Mouse (Mus musculus): ENCODE measurements around the gene Cacna1c. TPM values are rescaled to one million over a fixed set of nuclear protein-coding genes. Genes with fewer than 3 reads are reported as not detected.

Gene Cacna1c
- total RNA-seq, 2 experiments from 2014 or later: 73.0 to 73.5 TPM

- no peak for DNase-seq (ENCODE audit: low spot score in 2 of 2)
Measured at GRCm38 (mm10) chr6:118864696-118865620, 331.3 kb downstream of the Cacna1c start.

- DNase-seq (ENCODE audit: low spot score in 2 of 2): no peak
Measured at GRCm38 (mm10) chr6:118862727-118863126, 333.5 kb downstream of the Cacna1c start.

GRCm38 (mm10) chr6:118862091-118862490 is 334.1 kb downstream of the Cacna1c start:
- DNase-seq (ENCODE audit: low spot score in 2 of 2): no peak

GRCm38 (mm10) chr6:118858431-118858830 is 337.8 kb downstream of the Cacna1c start:
- DNase-seq (ENCODE audit: low spot score in 2 of 2): no peak

GRCm38 (mm10) chr6:118852131-118852530 is 344.1 kb downstream of the Cacna1c start:
- no peak for DNase-seq (ENCODE audit: low spot score in 2 of 2)

- peak; percentile 84 to 93 for DNase-seq (ENCODE audit: low spot score in 2 of 2)
Measured at GRCm38 (mm10) chr6:118851086-118851485, 345.1 kb downstream of the Cacna1c start.

- no peak for DNase-seq (ENCODE audit: low spot score in 2 of 2)
Measured at GRCm38 (mm10) chr6:118848640-118849039, 347.6 kb downstream of the Cacna1c start.

GRCm38 (mm10) chr6:118847751-118848150 is 348.5 kb downstream of the Cacna1c start:
- no peak for DNase-seq (ENCODE audit: low spot score in 2 of 2)

GRCm38 (mm10) chr6:118845829-118846228 is 350.4 kb downstream of the Cacna1c start:
- DNase-seq (ENCODE audit: low spot score in 2 of 2): peak; percentile 39 to 63

GRCm38 (mm10) chr6:118845180-118845579 is 351.0 kb downstream of the Cacna1c start:
- no peak for DNase-seq (ENCODE audit: low spot score in 2 of 2)

- no peak for DNase-seq (ENCODE audit: low spot score in 2 of 2)
Measured at GRCm38 (mm10) chr6:118843566-118843965, 352.7 kb downstream of the Cacna1c start.

- no peak for DNase-seq (ENCODE audit: low spot score in 2 of 2)
Measured at GRCm38 (mm10) chr6:118841892-118842291, 354.3 kb downstream of the Cacna1c start.

GRCm38 (mm10) chr6:118838919-118839915 is 357.0 kb downstream of the Cacna1c start:
- peak in 1 of 2 experiments; percentile 43 for DNase-seq (ENCODE audit: low spot score in 2 of 2)

- DNase-seq (ENCODE audit: low spot score in 2 of 2): no peak
Measured at GRCm38 (mm10) chr6:118836693-118837092, 359.5 kb downstream of the Cacna1c start.

GRCm38 (mm10) chr6:118834046-118834445 is 362.2 kb downstream of the Cacna1c start:
- DNase-seq (ENCODE audit: low spot score in 2 of 2): no peak

- DNase-seq (ENCODE audit: low spot score in 2 of 2): no peak
Measured at GRCm38 (mm10) chr6:118833049-118833448, 363.2 kb downstream of the Cacna1c start.

GRCm38 (mm10) chr6:118832616-118833015 is 363.6 kb downstream of the Cacna1c start:
- DNase-seq (ENCODE audit: low spot score in 2 of 2): no peak

- DNase-seq (ENCODE audit: low spot score in 2 of 2): no peak
Measured at GRCm38 (mm10) chr6:118830851-118831250, 365.4 kb downstream of the Cacna1c start.

GRCm38 (mm10) chr6:118828187-118828586 is 368.0 kb downstream of the Cacna1c start:
- DNase-seq (ENCODE audit: low spot score in 2 of 2): no peak

- no peak for DNase-seq (ENCODE audit: low spot score in 2 of 2)
Measured at GRCm38 (mm10) chr6:118827560-118827959, 368.7 kb downstream of the Cacna1c start.

GRCm38 (mm10) chr6:118825400-118825871 is 370.8 kb downstream of the Cacna1c start:
- no peak for DNase-seq (ENCODE audit: low spot score in 2 of 2)

Measured in layer of hippocampus, adult 18-20 months (tissue).